Mouse (Mus musculus) E14TG2a.4 (cell line): ENCODE data around the gene Ms4a7.

ENCODE experiments used
- CTCF ChIP-seq: conservative IDR thresholded peaks from 2 replicates; pipeline ENCODE4 v1.5.1; 2014; ENCODE audit warnings: low read length
- NANOG ChIP-seq: IDR thresholded peaks from 2 replicates; pipeline ENCODE4 v1.6.1; 2014; ENCODE audit warnings: borderline replicate concordance, low read length, mixed read lengths
- POU5F1 ChIP-seq: IDR thresholded peaks from 2 replicates; pipeline ENCODE4 v1.6.1; 2014; ENCODE audit warnings: low read length, borderline replicate concordance

- TF ChIP-seq CTCF (no peak), POU5F1 (no peak), NANOG (no peak)
These were observed 26.1 kb upstream of the Ms4a7 start for GRCm38 (mm10) chr19:11362002-11362401.
